Mouse (Mus musculus): Measurements from ENCODE around the gene Pax5. TPM values are rescaled to one million over a fixed set of nuclear protein-coding genes. Genes with fewer than 3 reads are reported as not detected.

Gene Pax5
- total and polyA plus RNA-seq, 3 experiments = not detected

DNA sequence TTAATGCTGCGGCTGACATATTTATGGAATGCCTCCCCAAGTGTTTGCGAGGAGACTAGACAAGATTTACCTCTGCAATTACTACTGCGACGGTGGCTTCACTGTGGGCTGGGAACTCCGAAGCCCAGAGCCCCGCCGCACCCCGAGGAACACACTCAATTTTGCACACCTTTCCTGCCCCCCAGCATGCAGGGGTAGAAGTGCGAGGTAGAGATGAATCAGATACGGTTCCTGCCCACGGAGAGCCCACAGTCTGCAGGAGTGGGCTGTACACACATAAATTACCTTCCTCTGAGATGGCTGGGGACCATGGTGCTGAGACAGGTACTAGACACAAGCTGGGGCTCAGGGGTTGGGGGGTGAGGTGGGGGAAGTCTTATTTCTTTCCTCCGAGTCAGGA is 158.8 kb downstream of the Pax5 start:
- no peaks in the 10 kb centered on the region for H3K4me1 ChIP-seq (ENCODE audit: control insufficient read depth in 1 of 2, insufficient read depth in 2 of 2, low read length in 2 of 2)
- no peak overlapping the region for H3K9ac ChIP-seq (ENCODE audit: control insufficient read depth, low read depth, low read length, poor library complexity, severe bottlenecking)
- H3K27me3 ChIP-seq (ENCODE audit: control insufficient read depth in 1 of 2, insufficient read depth in 2 of 2, low read length in 2 of 2) = no peaks in the 10 kb centered on the region
- H3K27ac ChIP-seq (ENCODE audit: control insufficient read depth, low read depth, low read length) = no peak overlapping the region
- H3K4me3 ChIP-seq (ENCODE audit: control insufficient read depth in 1 of 2, insufficient read depth in 1 of 2, low read depth in 2 of 2, low read length in 2 of 2) = no peak overlapping the region
- H3K36me3 ChIP-seq (ENCODE audit: control insufficient read depth in 1 of 2, insufficient read depth in 2 of 2, low read length in 2 of 2) = no peaks in the 10 kb centered on the region
- DNase-seq (ENCODE audit: low read depth, low spot score) = no peak
- no peaks in the 10 kb centered on the region for H3K9me3 ChIP-seq (replicated peaks; ENCODE audit: insufficient read depth, low read length)
- no peak for TF ChIP-seq MYB (IDR thresholded peaks at IDR 0.05; ENCODE audit: low read depth, low read length)
- TF ChIP-seq ZNF384 (IDR thresholded peaks at IDR 0.05; ENCODE audit: low read depth, low read length) = no peak
- no peak for TF ChIP-seq CHD1 (IDR thresholded peaks at IDR 0.05; ENCODE audit: low read depth, low read length)
- TF ChIP-seq POLR2AphosphoS5 (IDR thresholded peaks at IDR 0.05; ENCODE audit: borderline replicate concordance, low read depth, low read length) = no peak
- TF ChIP-seq CTCF (IDR thresholded peaks at IDR 0.05 in 2 of 3, conservative IDR thresholded peaks at IDR 0.05 in 1 of 3; ENCODE audit: control insufficient read depth in 1 of 3, insufficient read depth in 1 of 3, low read depth in 2 of 3, low read length in 3 of 3, poor library complexity in 1 of 3, severe bottlenecking in 1 of 3) = no peak
- TF ChIP-seq USF1 (IDR thresholded peaks at IDR 0.05; ENCODE audit: low read depth, low read length) = no peak
- H3K79me2 ChIP-seq (ENCODE audit: control insufficient read depth, insufficient read depth, low read length, poor library complexity) = no peaks in the 10 kb centered on the region

DNA sequence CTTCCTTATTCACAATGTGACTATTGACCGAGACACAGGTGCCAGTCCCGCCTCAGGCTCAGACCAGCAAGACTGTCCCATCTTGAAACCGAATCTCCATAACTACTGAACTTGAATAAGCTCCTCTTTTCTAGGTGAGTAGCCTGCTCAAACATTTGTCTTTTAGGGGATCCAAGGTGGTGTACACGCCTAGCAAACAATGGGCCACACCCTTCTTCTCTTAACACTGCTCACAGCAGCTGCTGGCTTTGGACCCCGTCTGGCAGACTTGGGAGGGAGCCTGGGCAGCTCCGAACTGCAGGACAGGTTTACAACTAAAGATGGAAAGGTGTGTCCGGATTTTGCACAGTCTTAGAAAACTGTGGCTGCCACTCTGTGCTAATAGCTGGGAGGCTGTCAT is 161.3 kb downstream of the Pax5 start:
- Histone ChIP-seq H3K9ac (ENCODE audit: control insufficient read depth, low read depth, low read length, poor library complexity, severe bottlenecking) (no peak overlapping the region), H3K27me3 (ENCODE audit: control insufficient read depth in 1 of 2, insufficient read depth in 2 of 2, low read length in 2 of 2) (no peaks in the 10 kb centered on the region; a peak in 1 of 4 replicates), H3K4me3 (ENCODE audit: control insufficient read depth in 1 of 2, insufficient read depth in 1 of 2, low read depth in 2 of 2, low read length in 2 of 2) (no peak overlapping the region), H3K9me3 (replicated peaks; ENCODE audit: insufficient read depth, low read length) (no peaks in the 10 kb centered on the region), H3K4me1 (ENCODE audit: control insufficient read depth in 1 of 2, insufficient read depth in 2 of 2, low read length in 2 of 2) (no peaks in the 10 kb centered on the region), H3K79me2 (ENCODE audit: control insufficient read depth, insufficient read depth, low read length, poor library complexity) (no peaks in the 10 kb centered on the region), H3K27ac (ENCODE audit: control insufficient read depth, low read depth, low read length) (no peak overlapping the region), H3K36me3 (ENCODE audit: control insufficient read depth in 1 of 2, insufficient read depth in 2 of 2, low read length in 2 of 2) (no peaks in the 10 kb centered on the region)
- DNase-seq (ENCODE audit: low read depth, low spot score) = no peak
- TF ChIP-seq KAT2A (conservative IDR thresholded peaks at IDR 0.05; ENCODE audit: low read depth, low read length) = no peak
- TF ChIP-seq GABPA (IDR thresholded peaks at IDR 0.05; ENCODE audit: low read depth, low read length) = no peak
- TF ChIP-seq USF2 (IDR thresholded peaks at IDR 0.05; ENCODE audit: borderline replicate concordance in 1 of 2, insufficient read depth in 1 of 2, low read depth in 1 of 2, low read length in 2 of 2) = no peak
- TF ChIP-seq MYB (IDR thresholded peaks at IDR 0.05; ENCODE audit: low read depth, low read length) = no peak
- no peak for TF ChIP-seq ETS1 (IDR thresholded peaks at IDR 0.05; ENCODE audit: low read depth, low read length)
- TF ChIP-seq HCFC1 (IDR thresholded peaks at IDR 0.05; ENCODE audit: low read depth, low read length) = no peak
- no peak for TF ChIP-seq TBP (IDR thresholded peaks at IDR 0.05; ENCODE audit: low read depth, low read length)
- TF ChIP-seq MYC (IDR thresholded peaks at IDR 0.05; ENCODE audit: low read depth, low read length) = no peak
- no peak for TF ChIP-seq USF1 (IDR thresholded peaks at IDR 0.05; ENCODE audit: low read depth, low read length)
- TF ChIP-seq UBTF (IDR thresholded peaks at IDR 0.05; ENCODE audit: borderline replicate concordance, insufficient read depth, low read depth, low read length) = no peak
- no peak for TF ChIP-seq EP300 (IDR thresholded peaks at IDR 0.05; ENCODE audit: low read depth in 1 of 2, low read length in 2 of 2)
- TF ChIP-seq NRF1 (IDR thresholded peaks at IDR 0.05; ENCODE audit: insufficient read depth, low read depth, low read length, poor library complexity, severe bottlenecking) = no peak

All from MEL (cell line).